Mouse (Mus musculus): ENCODE data around the gene Accs.

DNA sequence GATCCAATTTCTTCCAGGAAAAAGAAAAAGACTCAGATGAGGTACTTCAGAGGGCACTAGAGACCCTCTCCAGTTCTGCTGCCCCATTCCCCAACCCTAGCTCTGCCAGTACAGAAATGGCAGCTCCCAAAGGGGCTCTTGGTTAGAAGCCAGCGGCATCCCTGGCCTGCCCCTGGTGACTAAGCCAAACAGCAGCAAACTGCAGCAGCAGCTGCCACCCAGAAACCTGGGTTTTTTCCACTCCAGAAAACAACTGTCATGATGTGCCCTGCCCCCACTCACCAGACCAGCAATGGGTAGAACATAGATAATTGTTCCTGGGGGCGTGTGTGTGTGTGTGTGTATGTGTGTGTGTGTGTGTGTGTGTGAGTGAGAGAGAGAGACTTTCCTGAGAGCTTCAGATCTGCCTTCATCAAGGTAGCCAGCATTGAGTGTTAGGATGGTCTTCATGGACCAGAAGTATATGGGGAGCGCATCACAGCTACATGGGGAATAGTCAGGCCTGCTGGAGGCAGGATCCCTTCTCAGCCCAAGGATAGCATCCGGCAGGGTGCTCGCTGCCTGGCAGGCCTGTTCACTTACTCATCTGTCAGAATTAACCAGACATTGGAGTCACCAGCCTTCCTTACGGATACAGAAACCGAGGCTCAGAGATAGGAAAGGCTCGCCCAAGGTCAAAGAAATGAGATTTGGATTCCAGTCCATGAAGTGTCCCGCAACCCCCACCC is 32.1 kb upstream of the Accs start:
- TF ChIP-seq CTCF (IDR thresholded peaks at IDR 0.05; ENCODE audit: low read depth, low read length) (no peak), POLR2A (IDR thresholded peaks at IDR 0.05; ENCODE audit: extremely low read depth, insufficient read depth, low read length) (no peak)
